Mouse (Mus musculus): ENCODE results near the gene Rasip1.
"Not testable (repeated sequence)": the region's sequence is repeated elsewhere in the genome, so short reads cannot be mapped to it uniquely, and the experiment has no call there.

Gene Rasip1

DNA sequence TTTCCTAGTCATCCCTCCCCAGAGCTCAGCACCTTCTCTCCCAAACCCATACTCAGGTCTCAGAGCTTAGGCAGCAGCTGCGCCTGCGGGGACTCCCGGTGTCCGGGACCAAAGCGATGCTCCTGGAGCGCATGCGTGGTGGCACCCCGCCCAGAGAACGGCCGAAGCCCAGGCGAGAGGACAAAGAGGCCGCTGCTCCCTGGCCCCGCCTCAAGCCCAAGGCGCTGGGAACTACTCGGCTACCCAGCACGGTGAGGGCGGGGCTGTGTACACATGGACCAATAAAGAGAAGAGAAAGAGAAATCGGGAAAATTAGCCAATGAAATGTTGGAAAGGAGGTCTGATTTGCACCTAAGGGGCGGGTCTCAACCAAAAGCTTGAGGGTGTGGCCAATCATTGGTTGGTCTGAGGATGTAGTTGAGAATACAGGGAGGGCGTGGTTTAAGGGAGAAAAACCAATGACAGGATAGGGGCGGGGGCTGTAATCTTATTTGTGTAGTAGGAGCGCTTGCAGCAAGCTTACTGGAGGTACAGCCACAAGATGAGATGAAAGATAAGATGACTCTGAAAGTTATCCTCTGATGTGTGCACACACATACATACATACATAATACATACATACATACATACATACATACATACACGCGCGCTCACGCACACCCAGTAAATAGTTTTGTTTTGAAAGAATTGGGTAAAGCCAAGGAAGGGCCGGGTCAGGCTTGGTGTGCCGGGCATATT lies 16.3 kb downstream of the Rasip1 start:
- peak; percentile 95 to 96 for DNase-seq (ENCODE audit: inconsistent age in 2 of 2, low spot score in 1 of 2)

DNA sequence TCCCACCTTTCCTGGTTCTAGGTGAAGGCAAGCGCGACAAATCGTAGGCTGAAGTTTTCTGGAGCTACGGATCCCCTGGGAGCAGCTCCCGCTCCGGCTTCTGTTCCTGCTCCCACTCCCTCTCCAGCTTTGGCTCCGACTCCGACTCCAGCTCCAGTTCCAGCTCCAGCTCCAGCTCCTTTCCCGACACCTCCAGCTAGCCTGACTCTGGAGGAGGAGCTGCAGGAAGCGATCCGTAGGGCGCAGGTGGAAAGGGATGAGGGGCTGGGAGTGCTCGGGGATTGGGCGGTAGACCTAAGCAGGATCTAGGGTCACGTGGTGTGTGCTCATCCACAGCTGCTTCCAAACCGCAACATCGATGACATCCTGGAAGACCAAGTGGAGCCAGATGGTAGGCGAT lies 16.9 kb downstream of the Rasip1 start:
- DNase-seq (ENCODE audit: inconsistent age in 2 of 2, low spot score in 1 of 2), result peak; percentile 51 to 68

DNA sequence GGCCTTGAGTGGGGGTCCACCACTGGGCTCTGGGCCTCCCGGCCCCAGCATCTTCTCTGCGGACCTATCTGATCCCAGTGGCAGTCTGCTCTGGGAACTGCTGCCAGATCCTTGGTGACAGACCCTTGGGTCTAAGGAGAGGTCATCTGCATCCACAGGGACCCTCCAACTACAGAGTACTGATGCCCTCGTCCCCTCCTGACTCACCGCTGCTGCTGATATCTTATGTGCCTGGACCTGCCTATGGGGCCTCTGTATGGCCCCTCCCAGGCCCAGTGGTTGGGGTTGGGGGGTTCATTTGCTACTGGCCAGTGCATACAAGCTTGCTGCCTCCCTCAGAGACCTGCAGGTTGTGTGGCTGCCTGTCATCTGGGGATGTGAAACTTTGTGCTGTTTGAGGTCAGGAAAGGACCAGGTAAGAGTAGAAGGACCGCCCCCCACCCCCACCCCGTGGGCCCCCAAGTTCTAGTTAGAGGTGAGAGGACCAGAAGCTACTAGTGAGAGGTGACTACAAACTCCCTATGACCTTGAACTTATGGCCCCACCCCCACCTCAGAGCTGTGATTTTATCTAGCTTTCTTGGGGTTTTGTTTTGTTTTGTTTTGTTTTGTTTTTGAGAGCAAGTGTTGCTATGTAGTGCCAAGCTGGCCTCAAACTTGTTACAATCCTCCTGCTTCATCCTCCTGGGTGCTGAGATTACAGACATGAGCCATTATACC lies 17.7 kb downstream of the Rasip1 start:
- peak in 1 of 2 experiments; percentile 47 for DNase-seq (ENCODE audit: inconsistent age in 2 of 2, low spot score in 1 of 2)

DNA sequence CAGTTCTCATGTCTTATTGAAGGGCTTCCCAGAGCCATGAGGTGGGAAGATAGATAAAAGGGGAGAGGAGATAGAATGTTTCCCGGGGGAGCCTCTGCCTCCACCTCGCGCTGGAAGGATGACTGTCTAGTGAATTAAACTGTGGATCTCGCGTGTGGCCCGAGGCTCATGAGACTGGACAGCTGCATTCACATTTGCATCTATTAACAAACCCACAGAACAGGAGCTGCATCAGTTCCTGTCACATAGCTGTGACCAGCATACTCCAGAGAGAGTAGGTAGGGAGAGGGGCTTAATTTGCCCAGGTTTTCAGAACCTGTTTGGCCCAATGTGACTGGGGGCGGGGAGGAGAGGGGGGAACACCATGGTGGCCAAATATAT lies 18.3 kb downstream of the Rasip1 start:
- no peak for DNase-seq (ENCODE audit: inconsistent age in 2 of 2, low spot score in 1 of 2)

DNA sequence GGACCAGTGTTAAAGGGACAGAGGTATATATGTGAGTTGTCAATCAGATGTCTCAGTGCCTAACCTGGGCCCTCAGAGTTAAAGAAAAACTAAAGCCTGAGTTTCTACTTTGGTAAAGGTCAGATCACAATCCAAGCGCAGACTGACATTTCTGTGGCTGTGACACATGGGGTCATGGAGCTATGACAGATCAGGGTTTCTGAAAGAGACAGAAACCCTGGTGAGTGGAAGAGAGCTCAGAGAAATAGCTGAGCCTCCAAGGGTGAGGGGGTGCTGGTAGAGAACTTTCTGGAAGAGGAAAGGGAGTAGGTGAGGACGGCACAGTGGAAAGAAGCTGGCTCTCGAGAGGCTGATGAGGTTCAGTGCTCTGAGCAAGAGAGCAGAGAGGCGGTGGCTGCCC lies 19.4 kb downstream of the Rasip1 start:
- peak; percentile 58 to 85 for DNase-seq (ENCODE audit: inconsistent age in 2 of 2, low spot score in 1 of 2)

DNA sequence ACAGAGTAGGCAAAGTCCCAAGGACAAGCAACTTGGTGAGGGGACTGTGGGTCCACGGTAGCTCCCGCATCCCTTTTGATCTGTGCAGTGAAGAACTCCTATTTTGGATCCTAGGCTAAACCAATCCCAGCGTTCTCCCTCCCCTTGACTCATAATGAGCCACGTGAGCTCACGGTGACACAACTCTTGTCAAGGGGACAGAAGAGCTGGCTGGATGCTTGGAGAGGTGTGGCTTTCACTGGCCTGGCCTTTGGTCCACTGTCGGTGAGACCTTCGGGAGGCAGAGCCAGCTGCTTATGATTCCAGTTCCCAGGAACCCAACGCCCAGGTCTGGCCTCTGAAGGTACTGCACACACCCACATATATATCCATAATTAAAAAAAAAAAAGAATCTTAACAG lies 22.1 kb downstream of the Rasip1 start:
- peak in 1 of 2 experiments; percentile 74 for DNase-seq (ENCODE audit: inconsistent age in 2 of 2, low spot score in 1 of 2)

DNA sequence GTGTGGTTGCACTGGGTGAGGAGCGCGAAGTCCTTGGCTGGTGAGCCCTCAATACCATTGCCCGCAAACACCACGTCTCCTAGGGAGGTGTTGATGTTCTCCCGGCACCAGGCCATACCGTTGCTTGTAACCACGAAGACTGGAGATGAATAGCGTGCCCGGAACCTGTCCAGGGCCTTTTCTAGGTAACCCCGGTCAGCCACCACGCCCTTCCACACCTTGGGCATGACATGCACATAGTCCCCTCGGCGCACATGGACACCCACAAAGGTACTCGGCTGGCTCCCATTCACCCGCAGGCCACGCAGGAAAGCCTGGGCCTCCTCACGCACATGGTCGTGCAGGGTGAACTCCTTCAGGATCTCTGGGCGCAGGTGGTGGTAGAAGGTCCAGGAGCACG lies 23.2 kb downstream of the Rasip1 start:
- DNase-seq (ENCODE audit: inconsistent age in 2 of 2, low spot score in 1 of 2), result not testable (repeated sequence)

DNA sequence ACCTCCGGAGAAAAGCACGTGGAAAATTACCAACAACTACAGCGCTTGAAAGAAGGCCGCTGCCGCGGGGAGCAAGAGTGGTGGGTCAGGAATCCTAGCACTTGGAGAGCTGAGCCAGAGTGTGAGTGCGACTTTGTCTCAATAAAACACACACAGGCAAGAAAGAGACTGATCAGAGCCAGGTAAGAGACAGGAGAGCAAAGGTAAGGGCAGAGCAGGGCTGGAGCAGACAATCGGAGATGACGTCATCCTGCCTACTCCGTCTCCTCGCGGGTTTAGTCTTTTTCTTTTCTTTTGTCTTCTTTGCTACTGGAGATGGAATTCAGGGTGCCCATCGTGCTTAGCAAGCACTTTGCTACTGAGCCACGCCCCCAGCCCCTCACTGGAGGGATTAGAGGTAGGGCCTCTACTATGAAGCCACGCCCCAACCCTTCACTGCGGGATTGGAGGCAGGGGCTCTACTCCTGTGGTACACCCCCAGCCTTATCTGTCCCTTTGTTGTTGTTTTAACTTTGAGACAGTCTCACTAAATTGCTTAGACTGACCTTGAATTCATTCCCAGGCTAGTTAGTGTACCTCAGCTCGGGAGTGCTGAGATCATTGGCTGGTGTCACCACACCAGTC lies 27.2 kb downstream of the Rasip1 start:
- peak; percentile 45 to 66 for DNase-seq (ENCODE audit: inconsistent age in 2 of 2, low spot score in 1 of 2)

DNA sequence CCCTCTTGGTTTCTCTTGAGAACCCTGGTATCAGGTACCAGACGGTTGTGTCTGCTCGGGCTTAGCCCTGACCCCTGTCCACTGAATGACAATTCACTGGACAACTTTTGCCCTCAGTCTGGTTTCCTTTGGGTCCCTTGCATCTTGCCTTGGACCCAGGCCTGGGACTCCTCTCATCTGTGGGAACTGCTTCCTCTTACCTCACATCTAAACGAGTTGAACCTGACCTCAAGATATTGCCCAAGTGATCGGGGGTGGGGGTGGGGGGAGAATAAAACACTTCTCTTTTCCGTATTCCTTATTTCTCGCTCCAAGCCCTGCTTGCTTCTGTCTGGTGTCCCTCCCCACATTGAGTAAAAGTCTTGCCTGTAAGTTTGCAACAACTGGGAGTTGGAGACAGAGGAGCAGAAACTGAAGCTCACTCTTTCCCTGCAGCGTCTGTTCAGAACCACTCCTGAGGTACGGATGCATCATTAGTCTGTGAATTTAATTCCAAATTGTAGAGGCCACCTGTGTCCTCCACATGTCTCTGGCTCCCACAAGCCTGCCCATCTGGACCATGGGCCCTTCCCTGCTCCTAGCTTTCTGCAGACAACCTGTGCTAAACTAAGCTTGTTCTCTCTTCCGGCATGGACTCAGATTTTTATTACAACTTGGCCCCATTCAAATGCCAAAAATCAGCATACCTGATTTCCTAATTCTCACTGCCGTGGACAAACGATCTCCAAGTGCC lies 33.6 kb downstream of the Rasip1 start:
- no peak for DNase-seq (ENCODE audit: inconsistent age in 2 of 2, low spot score in 1 of 2)

DNA sequence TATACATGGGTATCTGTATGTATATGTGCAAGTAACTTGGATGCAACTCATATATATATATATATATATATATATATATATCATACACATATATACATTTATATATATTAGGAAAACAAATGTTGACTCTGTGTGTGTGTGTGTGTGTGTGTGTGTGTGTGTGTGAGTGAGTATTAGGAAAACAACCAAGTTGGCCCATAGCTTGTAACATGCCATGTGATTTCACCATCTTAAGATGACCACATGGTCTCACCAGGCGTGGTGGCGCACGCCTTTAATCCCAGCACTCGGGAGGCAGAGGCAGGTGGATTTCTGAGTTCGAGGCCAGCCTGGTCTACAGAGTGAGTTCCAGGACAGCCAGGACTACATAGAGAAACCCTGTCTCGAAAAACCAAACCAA lies 34.4 kb downstream of the Rasip1 start:
- not testable (repeated sequence) for DNase-seq (ENCODE audit: inconsistent age in 2 of 2, low spot score in 1 of 2)

DNA sequence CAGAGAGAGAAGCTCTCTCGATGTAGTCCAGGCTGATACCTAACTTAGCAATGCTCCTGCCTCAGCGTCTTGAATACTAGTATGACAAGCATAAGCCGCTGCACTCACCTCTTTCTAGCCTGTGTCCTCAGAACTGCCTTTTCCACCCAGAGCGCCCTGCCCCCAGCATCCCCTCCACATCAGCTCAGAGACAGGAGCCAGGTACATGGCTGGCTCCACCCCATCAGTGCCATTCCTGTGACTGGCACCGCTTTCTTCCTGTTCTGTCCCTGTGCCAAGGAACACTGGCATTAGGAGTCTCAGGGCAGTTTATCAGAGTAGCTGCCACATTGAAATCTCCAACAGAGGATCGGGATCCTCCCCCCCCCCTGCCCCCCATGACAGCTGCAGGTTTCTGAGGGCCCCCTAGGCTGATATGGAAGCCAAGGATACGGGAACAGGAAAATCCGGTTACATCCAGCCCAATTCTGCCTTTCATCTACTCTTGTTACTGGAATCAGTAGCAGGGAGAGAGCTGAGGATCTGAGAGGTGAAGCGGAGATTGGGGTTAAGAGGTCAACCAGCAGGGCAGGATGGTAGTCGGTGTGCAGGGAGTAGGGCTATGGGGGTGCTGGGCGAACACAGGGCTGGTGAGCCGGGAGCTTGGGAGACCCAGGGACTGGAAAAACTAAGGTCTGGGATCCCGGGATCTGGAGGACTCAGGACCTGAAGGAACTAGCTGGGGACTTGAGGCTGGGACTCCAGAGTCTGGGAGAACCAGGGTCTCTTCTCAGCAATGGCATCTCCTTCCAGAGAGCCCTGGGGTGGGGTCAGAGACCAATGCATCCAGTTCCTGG lies 38.2 kb downstream of the Rasip1 start:
- DNase-seq (ENCODE audit: inconsistent age in 2 of 2, low spot score in 1 of 2), result peak in 1 of 2 experiments; percentile 43

DNA sequence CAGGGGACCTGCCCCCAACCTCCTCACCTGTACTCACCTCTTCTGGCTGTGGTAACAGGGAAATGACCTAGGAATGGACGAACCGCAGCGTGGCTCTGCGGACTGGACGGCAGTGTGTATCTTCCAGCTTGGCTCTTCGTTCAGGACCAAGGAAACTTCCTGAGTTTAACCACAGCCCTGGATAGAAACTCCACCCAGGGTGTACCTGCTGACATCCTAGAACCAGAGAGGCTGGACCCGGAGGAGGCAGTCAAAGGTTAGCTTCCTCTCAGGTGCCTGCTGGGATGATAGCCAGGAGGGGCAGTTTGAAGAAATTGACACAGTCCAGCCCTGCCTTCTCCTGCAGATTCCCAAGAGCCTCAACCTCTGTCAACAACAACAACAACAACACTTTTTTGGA lies 38.9 kb downstream of the Rasip1 start, which contains the start of gene Fut2:
Gene Fut2 (minus strand): TSS at position 234 of the 400 bp plus-strand sequence.
- no peak for DNase-seq (ENCODE audit: inconsistent age in 2 of 2, low spot score in 1 of 2)

DNA sequence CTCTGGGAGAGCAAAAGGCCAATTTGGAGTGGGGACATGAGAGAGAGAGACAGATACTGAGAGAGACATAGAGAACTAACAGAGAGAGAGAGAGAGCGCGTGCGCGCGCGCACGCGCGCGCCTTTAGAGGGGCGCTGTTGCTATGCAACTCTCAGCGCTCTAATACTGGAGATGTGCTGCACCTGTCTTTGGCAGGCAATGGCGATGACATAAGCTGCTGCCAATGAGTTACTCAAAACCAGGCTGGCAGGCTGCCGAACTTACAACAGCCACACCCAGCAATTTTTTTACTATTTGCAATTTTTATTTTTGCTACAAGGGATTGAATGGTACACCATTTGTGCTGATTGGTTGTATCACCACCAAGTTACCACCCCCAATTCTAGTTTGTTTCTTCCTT lies 40.5 kb downstream of the Rasip1 start:
- DNase-seq (ENCODE audit: inconsistent age in 2 of 2, low spot score in 1 of 2), result no peak

DNA sequence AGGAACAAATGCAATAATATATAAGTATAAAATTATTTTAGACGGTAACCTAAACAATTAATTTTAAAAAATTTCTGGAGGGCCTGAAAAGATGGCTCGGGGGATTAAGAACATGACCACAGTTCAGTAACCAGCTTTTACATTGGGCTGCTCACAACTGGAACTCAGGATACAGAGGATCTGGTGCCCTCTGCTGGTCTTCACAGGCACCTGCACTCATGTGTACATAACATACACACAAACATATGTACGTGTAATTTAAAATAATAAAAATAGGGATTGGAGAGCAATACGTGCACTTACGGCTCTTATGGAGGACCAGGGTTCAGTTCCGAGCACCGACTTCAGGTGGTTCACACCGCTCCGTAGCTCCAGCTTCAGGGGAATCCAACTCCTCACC lies 41.6 kb downstream of the Rasip1 start:
- no peak for DNase-seq (ENCODE audit: inconsistent age in 2 of 2, low spot score in 1 of 2)

DNA sequence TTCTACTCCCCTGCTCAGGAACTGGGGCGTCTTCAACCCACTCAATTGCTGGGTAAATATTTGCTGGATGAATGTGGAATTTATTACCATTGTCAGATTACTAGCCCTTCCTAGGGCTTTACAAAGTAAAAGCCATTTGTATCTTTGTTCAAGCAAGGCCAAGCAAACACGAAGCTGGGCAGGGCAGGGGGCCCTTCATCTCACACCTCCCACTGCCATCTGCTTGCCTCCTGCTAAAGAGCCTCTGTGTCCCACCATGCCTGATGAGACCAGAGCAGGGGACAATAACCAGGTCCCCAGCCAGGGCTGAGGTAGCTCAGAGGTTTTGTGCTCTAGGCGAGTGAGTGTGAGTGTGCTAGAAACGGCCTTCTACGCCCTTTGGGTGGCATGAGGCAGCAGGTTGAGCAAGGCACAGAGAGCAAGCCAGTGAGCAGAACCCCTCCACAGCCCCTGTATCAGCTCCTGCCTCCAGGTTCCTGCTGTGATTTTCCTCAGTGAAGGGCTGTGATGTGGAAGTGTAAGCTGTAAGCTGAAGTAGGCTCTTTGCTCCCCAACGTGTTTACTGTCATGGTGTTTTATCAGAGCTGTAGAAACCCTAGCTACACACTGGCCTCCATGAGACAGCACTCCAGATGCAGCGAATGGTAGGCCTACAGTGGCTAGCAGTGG lies 50.5 kb downstream of the Rasip1 start:
- DNase-seq (ENCODE audit: inconsistent age in 2 of 2, low spot score in 1 of 2), result peak in 1 of 2 experiments; percentile 56

DNA sequence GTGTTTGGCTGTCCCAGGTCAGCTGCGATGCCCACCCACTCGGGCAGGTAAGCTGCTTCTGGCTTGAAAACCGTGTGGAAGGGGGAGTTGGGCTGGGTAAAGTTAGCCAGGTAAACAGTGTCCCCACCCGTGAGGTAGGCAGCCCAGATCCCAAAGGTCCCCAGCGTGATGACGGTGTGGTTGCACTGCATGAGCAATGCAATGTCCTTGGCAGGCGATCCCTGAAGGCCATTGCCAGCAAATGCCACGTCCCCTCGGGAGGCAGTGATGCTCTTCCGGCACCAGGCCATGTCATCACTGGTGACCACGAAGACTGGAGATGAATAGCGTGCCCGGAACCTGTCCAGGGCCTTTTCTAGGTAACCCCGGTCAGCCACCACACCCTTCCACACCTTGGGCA lies 51.2 kb downstream of the Rasip1 start:
- DNase-seq (ENCODE audit: inconsistent age in 2 of 2, low spot score in 1 of 2), result peak; percentile 86 to 88

DNA sequence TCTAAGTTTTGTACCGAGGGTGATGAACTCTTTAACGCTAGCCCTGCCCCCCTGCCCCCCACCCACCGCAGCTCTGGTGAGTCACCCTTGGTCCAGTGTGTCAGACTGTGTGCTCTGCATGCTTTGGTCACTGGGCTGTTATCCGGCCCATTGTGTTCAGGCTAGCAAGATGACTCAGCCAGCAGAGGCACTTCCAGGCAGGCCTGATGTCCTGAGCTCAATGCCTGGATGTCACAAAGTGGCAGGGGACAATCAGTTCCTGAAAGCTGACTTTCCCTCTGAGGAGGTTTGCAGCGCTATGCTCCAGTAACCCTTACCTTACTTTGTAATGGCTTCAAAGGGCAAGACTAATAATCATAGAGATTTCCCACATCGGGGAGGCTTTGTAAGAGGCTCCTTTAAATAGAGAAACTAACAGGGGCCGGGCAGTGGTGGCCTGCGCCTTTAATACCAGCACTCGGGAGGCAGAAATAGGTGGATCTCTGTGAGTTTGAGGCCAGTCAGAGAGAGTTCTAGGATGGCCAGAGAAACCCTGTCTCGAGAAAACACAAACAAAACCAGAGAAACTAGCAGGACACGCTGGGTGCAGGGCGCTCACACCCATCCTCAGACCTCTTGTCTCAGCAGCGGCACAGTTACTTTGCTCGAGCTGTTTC lies 52.8 kb downstream of the Rasip1 start:
- DNase-seq (ENCODE audit: inconsistent age in 2 of 2, low spot score in 1 of 2), result peak; percentile 89 to 91

DNA sequence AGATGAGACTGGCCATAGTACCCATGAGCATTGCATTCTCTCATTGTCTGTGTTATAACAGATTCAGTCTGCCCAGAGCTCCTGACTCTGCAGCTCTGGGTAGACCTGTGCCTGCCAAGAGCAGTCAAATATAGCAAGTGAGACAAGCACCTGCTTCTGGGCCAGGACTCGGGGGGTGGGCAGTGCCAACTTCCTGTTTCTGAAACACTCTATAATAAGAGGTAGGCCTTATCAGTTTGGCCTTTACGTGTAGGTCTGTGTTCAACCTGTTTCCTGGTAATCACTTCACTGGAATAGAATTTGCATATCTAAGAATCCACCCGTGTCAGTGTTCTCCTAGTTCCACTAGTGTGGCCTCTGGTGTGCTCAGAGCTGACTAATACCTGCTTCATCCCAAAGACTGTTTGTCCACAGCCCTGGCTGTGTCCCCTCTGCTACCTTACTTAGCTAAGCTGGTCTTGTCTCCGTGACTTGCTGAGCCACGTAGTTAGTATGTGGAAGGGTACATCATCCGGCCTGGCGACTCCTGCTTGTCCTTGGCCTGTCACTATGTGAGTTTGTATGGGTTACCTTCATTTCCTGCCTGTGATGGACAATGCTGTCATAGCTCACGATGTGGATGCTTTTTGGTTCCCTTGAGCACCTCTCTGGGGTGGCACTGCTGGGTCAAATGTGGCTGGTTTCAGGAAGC lies 53.9 kb downstream of the Rasip1 start:
- peak; percentile 49 to 65 for DNase-seq (ENCODE audit: inconsistent age in 2 of 2, low spot score in 1 of 2)

Data from adrenal gland, adult (tissue).